Mouse (Mus musculus): Measurements from ENCODE around the gene Sox15. TPM values are rescaled to one million over a fixed set of nuclear protein-coding genes. Genes with fewer than 3 reads are reported as not detected.
A peak's percentile ranks its signal among the peaks of the same experiment; 100 is the strongest.

Sox15 gene
- polyA plus RNA-seq, 1 experiment from 2014 or later: 7.9 TPM

- WGBS: 20% methylated on average over 24 of the region's 24 CpGs
- H3K4me2 ChIP-seq (ENCODE audit: low read depth, low read length): peak overlapping the region; percentile 97
- peak overlapping the region; percentile 86 for H3K9ac ChIP-seq (ENCODE audit: low read length)
- H3K4me3 ChIP-seq (replicated peaks; ENCODE audit: low read length): peak overlapping the region; percentile 91
- H3K27ac ChIP-seq (ENCODE audit: low read length): peak overlapping the region; percentile 89
- no peak for ATAC-seq (ENCODE audit: insufficient read depth, low FRiP score)
- H3K4me1 ChIP-seq (ENCODE audit: control insufficient read depth, insufficient read depth, low read length): peaks cover 39% of the 10 kb centered on the region
- H3K27me3 ChIP-seq (ENCODE audit: control insufficient read depth, insufficient read depth, low read length): no peaks in the 10 kb centered on the region
- no peaks in the 10 kb centered on the region for H3K36me3 ChIP-seq (ENCODE audit: control insufficient read depth, insufficient read depth, low read length)
- no peaks in the 10 kb centered on the region for H3K9me3 ChIP-seq (replicated peaks; ENCODE audit: control insufficient read depth, low read length)
Measured at GRCm38 (mm10) chr11:69682209-69682839, 27.2 kb downstream of the Sox15 start.

- peaks cover 39% of the 10 kb centered on the region for H3K4me1 ChIP-seq (ENCODE audit: control insufficient read depth, insufficient read depth, low read length)
- peak overlapping the region; percentile 89 for H3K27ac ChIP-seq (ENCODE audit: low read length)
- peak overlapping the region; percentile 37 for H3K9ac ChIP-seq (ENCODE audit: low read length)
- H3K4me2 ChIP-seq (ENCODE audit: low read depth, low read length): peak overlapping the region; percentile 97
- WGBS: 12% methylated on average over 12 of the region's 12 CpGs
- H3K27me3 ChIP-seq (ENCODE audit: control insufficient read depth, insufficient read depth, low read length): no peaks in the 10 kb centered on the region
- no peaks in the 10 kb centered on the region for H3K36me3 ChIP-seq (ENCODE audit: control insufficient read depth, insufficient read depth, low read length)
- ATAC-seq (ENCODE audit: insufficient read depth, low FRiP score): 0 out of 2 replicates have a peak, but pooled peaks have one; percentile 17
- H3K9me3 ChIP-seq (replicated peaks; ENCODE audit: control insufficient read depth, low read length): no peaks in the 10 kb centered on the region
- H3K4me3 ChIP-seq (replicated peaks; ENCODE audit: low read length): peak overlapping the region; percentile 24
Measured at GRCm38 (mm10) chr11:69682840-69683533, 27.9 kb downstream of the Sox15 start.

GRCm38 (mm10) chr11:69683576-69683975, 28.5 kb downstream of the Sox15 start:
- H3K27me3 ChIP-seq (ENCODE audit: control insufficient read depth, insufficient read depth, low read length): no peaks in the 10 kb centered on the region
- peaks cover 39% of the 10 kb centered on the region for H3K4me1 ChIP-seq (ENCODE audit: control insufficient read depth, insufficient read depth, low read length)
- no peak overlapping the region for H3K4me3 ChIP-seq (replicated peaks; ENCODE audit: low read length)
- H3K9me3 ChIP-seq (replicated peaks; ENCODE audit: control insufficient read depth, low read length): no peaks in the 10 kb centered on the region
- H3K27ac ChIP-seq (ENCODE audit: low read length): 0 out of 2 replicates have a peak overlapping the region, but pooled peaks have one; percentile 57
- no peak overlapping the region; the same call in 1 of the 2 replicates for H3K4me2 ChIP-seq (ENCODE audit: low read depth, low read length)
- WGBS: 75% methylated on average over 7 of the region's 7 CpGs
- peak overlapping the region; percentile 37; the same call in 1 of the 2 replicates for H3K9ac ChIP-seq (ENCODE audit: low read length)
- no peaks in the 10 kb centered on the region for H3K36me3 ChIP-seq (ENCODE audit: control insufficient read depth, insufficient read depth, low read length)
- no peak for ATAC-seq (ENCODE audit: insufficient read depth, low FRiP score)

GRCm38 (mm10) chr11:69684128-69684745, 29.1 kb downstream of the Sox15 start:
- H3K4me2 ChIP-seq (ENCODE audit: low read depth, low read length): no peak overlapping the region
- 0 out of 2 replicates have a peak overlapping the region, but pooled peaks have one; percentile 7 for H3K9ac ChIP-seq (ENCODE audit: low read length)
- no peaks in the 10 kb centered on the region for H3K9me3 ChIP-seq (replicated peaks; ENCODE audit: control insufficient read depth, low read length)
- H3K27me3 ChIP-seq (ENCODE audit: control insufficient read depth, insufficient read depth, low read length): no peaks in the 10 kb centered on the region
- peaks cover 39% of the 10 kb centered on the region for H3K4me1 ChIP-seq (ENCODE audit: control insufficient read depth, insufficient read depth, low read length)
- H3K4me3 ChIP-seq (replicated peaks; ENCODE audit: low read length): no peak overlapping the region
- no peak for ATAC-seq (ENCODE audit: insufficient read depth, low FRiP score)
- H3K27ac ChIP-seq (ENCODE audit: low read length): no peak overlapping the region
- no peaks in the 10 kb centered on the region for H3K36me3 ChIP-seq (ENCODE audit: control insufficient read depth, insufficient read depth, low read length)
- WGBS: 81% methylated on average over 12 of the region's 12 CpGs

GRCm38 (mm10) chr11:69684936-69685335, 29.8 kb downstream of the Sox15 start:
- no peak for ATAC-seq (ENCODE audit: insufficient read depth, low FRiP score)
- Histone ChIP-seq H3K27me3 (ENCODE audit: control insufficient read depth, insufficient read depth, low read length) (no peaks in the 10 kb centered on the region), H3K9ac (ENCODE audit: low read length) (0 out of 2 replicates have a peak overlapping the region, but pooled peaks have one; percentile 38), H3K4me3 (replicated peaks; ENCODE audit: low read length) (no peak overlapping the region), H3K36me3 (ENCODE audit: control insufficient read depth, insufficient read depth, low read length) (no peaks in the 10 kb centered on the region), H3K4me2 (ENCODE audit: low read depth, low read length) (no peak overlapping the region), H3K27ac (ENCODE audit: low read length) (peak overlapping the region; percentile 89), H3K9me3 (replicated peaks; ENCODE audit: control insufficient read depth, low read length) (no peaks in the 10 kb centered on the region), H3K4me1 (ENCODE audit: control insufficient read depth, insufficient read depth, low read length) (peaks cover 39% of the 10 kb centered on the region)
- WGBS: 85% methylated on average over 6 of the region's 6 CpGs

GRCm38 (mm10) chr11:69685526-69686148, 30.5 kb downstream of the Sox15 start, which contains the start of gene Tnfsf13:
Tnfsf13 (minus strand) TSS chr11:69685784.
- 58% methylated on average over 10 of the region's 10 CpGs for WGBS
- H3K4me2 ChIP-seq (ENCODE audit: low read depth, low read length): peak within 1 kb of the TSS; percentile 20; the same call in 1 of the 2 replicates
- ATAC-seq (ENCODE audit: insufficient read depth, low FRiP score): no peak

GRCm38 (mm10) chr11:69686377-69686776, 31.3 kb downstream of the Sox15 start:
- H3K4me2 ChIP-seq (ENCODE audit: low read depth, low read length): no peak overlapping the region
- H3K9me3 ChIP-seq (replicated peaks; ENCODE audit: control insufficient read depth, low read length): no peaks in the 10 kb centered on the region
- H3K36me3 ChIP-seq (ENCODE audit: control insufficient read depth, insufficient read depth, low read length): no peaks in the 10 kb centered on the region
- no peak overlapping the region for H3K4me3 ChIP-seq (replicated peaks; ENCODE audit: low read length)
- ATAC-seq (ENCODE audit: insufficient read depth, low FRiP score): no peak
- H3K27me3 ChIP-seq (ENCODE audit: control insufficient read depth, insufficient read depth, low read length): no peaks in the 10 kb centered on the region
- H3K9ac ChIP-seq (ENCODE audit: low read length): peak overlapping the region; percentile 36; the same call in 1 of the 2 replicates
- peak overlapping the region; percentile 89 for H3K27ac ChIP-seq (ENCODE audit: low read length)
- H3K4me1 ChIP-seq (ENCODE audit: control insufficient read depth, insufficient read depth, low read length): peaks cover 30% of the 10 kb centered on the region
- 12% methylated on average over 4 of the region's 4 CpGs for WGBS

More at GRCm38 (mm10) chr11:69685526-69686148, 30.5 kb downstream of the Sox15 start, which contains the start of gene Tnfsf13:
- Histone ChIP-seq H3K4me3 (replicated peaks; ENCODE audit: low read length) (no peak within 1 kb of the TSS), H3K27ac (ENCODE audit: low read length) (peak within 1 kb of the TSS; percentile 89), H3K27me3 (ENCODE audit: control insufficient read depth, insufficient read depth, low read length) (no peaks in the 10 kb centered on the region), H3K9me3 (replicated peaks; ENCODE audit: control insufficient read depth, low read length) (no peaks in the 10 kb centered on the region), H3K9ac (ENCODE audit: low read length) (peak within 1 kb of the TSS; percentile 60), H3K4me1 (ENCODE audit: control insufficient read depth, insufficient read depth, low read length) (peaks cover 35% of the 10 kb centered on the region), H3K36me3 (ENCODE audit: control insufficient read depth, insufficient read depth, low read length) (no peaks in the 10 kb centered on the region)

- Histone ChIP-seq H3K9ac (ENCODE audit: low read length) (peak overlapping the region; percentile 36; the same call in 1 of the 2 replicates), H3K27ac (ENCODE audit: low read length) (peak overlapping the region; percentile 89; the same call in 1 of the 2 replicates), H3K4me2 (ENCODE audit: low read depth, low read length) (peak overlapping the region; percentile 17; the same call in 1 of the 2 replicates), H3K36me3 (ENCODE audit: control insufficient read depth, insufficient read depth, low read length) (no peaks in the 10 kb centered on the region), H3K27me3 (ENCODE audit: control insufficient read depth, insufficient read depth, low read length) (no peaks in the 10 kb centered on the region), H3K4me3 (replicated peaks; ENCODE audit: low read length) (no peak overlapping the region), H3K9me3 (replicated peaks; ENCODE audit: control insufficient read depth, low read length) (no peaks in the 10 kb centered on the region), H3K4me1 (ENCODE audit: control insufficient read depth, insufficient read depth, low read length) (peaks cover 30% of the 10 kb centered on the region)
- ATAC-seq (ENCODE audit: insufficient read depth, low FRiP score): no peak
- 45% methylated on average over 5 of the region's 5 CpGs for WGBS
Measured at GRCm38 (mm10) chr11:69687061-69687460, 31.9 kb downstream of the Sox15 start.

All from stomach, embryonic 16.5 days (tissue).